Mouse (Mus musculus) MEL-GATA-1-ER (cell line): ENCODE measurements around the gene Icosl.
A peak's percentile ranks its signal among the peaks of the same experiment; 100 is the strongest.
"Not testable (repeated sequence)": the region's sequence is repeated elsewhere in the genome, so short reads cannot be mapped to it uniquely, and the experiment has no call there.

Experiments
- DNase-seq: peaks from one replicate; pipeline ENCODE4 v3.0.0-alpha.2; 2012; ENCODE audit warnings: low read depth; ENCODE audit errors: extremely low read depth

The Icosl gene

DNA sequence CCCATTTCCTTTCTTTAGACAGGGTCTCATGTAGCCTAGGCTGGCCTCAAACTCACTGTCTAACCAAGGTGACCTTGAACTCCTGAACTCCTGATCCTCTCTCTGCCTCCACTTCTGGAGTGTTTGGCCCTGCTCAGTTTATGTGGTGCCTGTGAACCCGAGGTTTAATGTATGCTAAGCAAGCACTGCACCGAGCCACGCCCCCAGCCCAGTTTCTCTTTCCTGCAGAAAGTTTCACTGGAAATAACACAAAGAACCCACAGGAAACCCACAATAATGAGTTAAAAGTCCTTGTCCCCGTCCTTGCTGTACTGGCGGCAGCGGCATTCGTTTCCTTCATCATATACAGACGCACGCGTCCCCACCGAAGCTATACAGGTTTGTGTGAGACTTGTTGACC lies 5.9 kb downstream of the Icosl start:
- no peak for DNase-seq

DNA sequence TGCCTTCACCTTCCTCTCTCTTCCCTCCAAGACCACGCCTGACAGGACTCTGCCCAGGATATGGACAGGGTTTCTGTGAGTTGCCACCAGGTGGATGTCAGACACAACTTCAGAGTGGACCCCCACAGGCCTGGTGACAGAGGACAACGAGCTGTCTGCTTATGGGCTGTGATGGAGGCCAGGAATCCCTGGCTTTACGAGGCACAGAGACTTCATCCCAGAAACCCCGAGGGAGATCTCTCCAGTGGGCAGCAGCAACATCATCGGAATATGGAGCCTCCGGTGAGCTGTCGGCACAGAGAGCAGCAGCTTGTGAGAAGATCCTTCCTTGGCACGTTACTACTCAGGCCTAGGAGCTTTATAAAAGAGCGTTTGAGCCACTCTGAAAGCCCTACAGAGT lies 8.8 kb downstream of the Icosl start:
- no peak for DNase-seq

- DNase-seq, result no peak
Observed at GRCm38 (mm10) chr10:78078276-78078675, 9.2 kb downstream of the Icosl start.

GRCm38 (mm10) chr10:78079955-78080591 lies 11.0 kb downstream of the Icosl start:
- no peak for DNase-seq

DNA sequence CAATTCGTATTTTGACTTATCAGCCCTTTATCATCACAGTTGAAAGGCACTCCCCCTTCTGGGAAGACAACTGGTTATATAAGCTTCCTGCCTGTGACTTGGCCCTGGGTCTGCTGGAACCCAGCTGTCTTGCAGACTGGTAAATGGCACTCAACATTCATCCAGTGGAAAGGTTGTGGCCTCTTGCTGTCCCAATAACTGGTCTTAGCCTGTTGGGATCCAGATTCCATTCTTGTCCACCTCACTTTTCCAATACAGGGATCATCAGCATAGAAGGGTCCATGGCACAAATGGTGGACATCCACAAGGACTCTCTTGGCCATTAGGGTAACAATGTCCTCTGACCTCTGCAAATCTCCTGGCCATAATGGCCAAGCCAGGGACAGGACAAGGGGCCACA lies 15.0 kb downstream of the Icosl start:
- DNase-seq, result no peak

DNA sequence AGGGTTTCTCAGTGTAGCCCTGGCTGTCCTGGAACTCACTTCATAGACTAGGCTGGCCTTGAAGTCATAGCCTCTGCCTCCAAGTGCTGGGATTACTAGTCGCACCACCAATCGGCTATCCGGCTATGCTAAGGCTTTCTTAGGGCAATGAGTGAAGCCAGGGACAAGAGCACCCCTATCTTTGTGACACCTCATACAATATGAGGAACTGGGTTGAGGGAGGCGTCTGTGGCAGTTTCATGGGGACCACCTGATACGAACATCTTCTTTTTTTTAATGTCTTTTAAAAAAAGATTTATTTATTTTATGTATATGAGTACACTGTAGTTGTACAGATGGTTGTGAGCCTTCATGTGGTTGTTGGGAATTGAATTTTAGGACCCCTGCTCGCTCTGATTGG lies 16.6 kb downstream of the Icosl start:
- no peak for DNase-seq

GRCm38 (mm10) chr10:78086444-78087061 lies 17.5 kb downstream of the Icosl start:
- DNase-seq, result no peak

DNA sequence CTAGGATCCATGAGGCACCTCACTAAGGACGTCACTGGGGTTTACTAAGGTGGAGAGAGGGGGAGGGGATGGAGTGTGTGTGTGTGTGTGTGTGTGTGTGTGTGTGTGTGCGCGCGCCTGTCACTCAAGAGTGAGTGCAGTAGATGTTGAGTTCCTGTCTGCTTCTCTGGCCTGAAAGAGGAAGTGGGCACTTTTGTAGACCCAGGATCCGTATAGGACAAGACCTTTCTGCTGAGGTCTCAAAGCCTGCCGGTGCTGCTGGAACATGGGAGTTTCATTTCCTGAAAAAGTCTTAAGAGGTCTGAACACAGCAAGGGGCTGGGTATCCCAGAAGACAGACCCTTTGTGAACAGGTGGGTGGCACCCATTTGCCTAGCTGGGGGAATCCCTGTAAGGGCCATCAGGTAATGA lies 18.0 kb downstream of the Icosl start:
- peak; percentile 54 for DNase-seq

DNA sequence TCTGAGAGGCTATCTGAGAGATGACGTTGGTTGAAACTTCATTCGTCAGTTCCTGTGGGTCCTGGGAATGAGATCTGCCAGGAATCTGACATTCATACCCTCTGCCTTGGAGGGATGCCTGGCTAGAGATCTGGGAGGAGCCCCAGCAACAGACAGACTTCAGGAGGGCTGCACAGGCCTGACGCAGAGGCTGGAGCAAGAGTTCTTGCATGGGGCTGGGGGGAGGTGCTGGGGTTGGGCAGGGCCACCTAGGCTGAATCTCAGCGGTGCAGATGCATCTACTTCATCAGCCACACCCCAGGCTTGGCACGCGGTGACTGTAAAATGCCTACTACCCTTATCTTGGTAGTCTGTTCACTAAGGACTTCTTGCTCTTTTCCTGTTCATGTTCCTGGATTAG lies 21.1 kb downstream of the Icosl start:
- DNase-seq, result no peak

- no peak for DNase-seq
Observed at GRCm38 (mm10) chr10:78090706-78091491, 21.8 kb downstream of the Icosl start.

DNA sequence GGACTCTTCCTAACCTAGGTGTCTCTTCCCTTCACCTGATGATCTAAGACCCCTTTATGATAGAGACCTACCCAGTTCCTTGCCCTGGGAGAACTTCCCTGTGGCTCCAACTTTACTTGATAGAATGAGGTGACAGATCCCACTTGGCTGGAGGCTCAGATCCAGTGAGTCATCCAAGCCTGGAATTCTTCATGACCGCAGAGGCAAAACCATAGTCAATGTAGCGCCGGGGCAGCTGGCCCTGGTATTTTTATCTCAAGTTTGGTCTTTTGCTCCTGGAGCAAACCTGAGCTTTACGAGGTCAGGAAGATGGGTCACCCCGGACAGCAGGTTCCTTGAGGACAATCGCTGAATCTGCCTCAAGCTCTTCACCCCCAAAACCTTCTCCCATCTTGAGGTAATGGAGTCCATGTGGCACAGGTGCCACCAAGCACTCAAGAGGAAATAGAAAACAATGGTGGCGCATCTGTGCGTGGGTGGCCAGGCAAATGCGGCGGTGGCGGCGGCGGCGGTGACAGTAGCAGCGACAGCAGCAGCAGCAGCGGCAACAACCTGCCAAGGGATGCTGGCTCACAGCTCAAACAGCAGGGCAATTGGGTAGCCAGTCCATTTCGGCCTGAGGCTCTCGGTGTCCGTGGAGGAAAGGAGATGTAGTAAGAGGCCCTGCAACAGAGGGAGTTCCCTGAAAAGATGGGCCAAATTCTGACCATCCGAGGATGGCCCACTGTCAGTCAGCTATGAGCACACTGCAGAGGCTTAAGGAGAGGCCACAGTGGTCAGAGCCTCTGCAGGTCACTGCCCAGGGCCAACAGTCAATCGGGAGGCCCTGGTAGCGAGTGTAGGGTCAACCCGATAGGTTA lies 23.0 kb downstream of the Icosl start:
- DNase-seq, result no peak

DNA sequence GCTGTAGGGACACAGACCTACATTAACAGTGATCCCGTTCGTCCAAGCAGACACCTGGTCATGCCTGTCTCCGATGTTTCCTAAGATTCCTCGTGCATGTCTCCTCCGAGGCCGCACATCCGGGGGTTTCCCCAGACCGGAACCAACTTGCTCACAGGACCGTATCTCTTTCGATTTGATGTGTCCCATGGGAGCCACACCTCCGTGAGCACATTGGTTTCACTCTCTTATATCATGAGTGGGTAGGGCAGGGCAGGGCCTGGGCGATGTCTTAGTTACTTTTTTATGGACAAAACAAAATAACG lies 23.6 kb downstream of the Icosl start:
- DNase-seq, result no peak

- DNase-seq, result no peak
Observed at GRCm38 (mm10) chr10:78095221-78095620, 26.1 kb downstream of the Icosl start.

DNA sequence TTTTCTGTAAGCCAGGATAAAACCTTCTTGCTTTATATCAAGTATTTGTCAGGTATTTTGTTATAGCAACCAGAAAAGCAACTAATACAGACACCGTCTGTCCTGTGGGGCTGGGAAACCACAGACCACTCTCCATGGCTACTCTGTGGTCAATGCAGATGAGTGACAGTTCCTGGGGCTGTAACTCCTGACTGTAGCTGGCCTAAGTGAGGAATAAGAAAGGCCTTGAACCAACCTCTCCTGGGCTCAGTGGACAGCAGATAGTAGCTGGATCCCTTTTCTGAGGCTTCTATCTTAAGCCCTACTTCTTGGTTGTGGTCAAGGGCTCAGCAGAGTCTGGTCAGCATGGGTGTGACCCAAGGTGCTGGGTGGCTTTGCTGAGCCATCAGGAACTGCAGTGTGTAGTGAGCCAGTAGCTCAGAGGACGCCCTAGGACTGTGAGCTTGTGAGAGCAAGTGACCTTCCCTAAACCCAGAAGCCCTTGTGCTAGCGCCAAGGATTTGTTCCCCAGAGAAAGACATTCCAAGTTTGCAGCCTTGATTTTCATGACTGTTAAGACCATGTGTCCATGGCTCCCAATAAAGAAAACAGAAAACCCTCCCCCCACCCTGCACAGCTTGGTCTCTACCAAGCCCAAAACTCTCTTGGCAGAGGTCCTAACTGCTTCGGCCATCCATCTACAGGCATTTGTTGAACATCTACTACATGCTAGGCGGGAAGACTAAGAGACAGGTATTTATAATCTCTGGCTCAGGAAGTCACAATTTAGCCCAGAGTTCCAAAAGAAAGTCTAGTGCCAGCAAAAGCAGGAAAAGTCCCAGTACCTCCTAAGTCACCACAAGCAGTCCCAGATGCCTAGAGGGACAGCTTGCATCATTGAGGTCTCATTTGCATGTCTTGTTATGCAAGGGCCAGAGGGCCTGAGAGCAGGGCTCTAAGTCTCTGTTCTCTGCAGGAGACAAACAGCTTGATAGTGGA lies 27.1 kb downstream of the Icosl start:
- DNase-seq, result no peak

- not testable (repeated sequence) for DNase-seq
Observed at GRCm38 (mm10) chr10:78099860-78100259, 30.8 kb downstream of the Icosl start.

DNA sequence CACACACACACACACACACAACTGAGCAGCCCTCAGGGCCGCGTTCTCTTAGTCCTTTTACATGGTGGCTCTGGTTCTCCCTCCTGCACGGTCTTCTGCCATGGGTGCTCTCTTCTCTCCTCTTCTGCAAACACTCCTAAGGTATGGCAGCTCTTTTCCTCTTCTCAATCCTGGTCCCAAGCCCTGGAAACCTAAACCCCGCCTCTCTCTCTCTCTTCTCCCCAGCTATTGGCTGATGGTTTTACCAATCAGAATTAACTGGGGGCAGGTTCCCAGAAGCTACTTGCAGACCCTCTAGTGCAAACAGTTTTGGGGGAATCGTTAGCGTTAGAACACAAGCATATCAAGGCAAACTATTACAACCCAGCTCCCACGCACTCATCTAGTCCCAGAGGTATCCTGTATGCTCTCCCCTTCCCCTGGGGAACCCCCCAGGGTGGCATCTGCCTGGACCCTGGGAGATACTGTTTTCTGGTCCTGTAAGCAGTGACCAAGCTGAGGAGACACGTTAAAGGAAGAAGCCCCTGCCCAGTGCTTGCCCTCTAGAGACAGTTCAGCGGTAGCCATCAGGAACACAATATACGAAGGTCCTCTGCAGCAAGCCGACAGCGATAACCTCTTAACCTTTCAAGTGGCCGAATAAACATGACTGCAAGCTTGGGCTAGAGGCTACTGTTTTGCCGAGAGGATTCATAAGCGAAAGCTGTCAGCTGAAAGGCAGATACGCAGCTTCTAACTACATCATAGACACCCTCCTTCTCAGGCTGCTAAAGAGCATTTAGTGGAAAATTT lies 32.1 kb downstream of the Icosl start:
- no peak for DNase-seq

GRCm38 (mm10) chr10:78104555-78105490 lies 35.7 kb downstream of the Icosl start:
- DNase-seq, result no peak

GRCm38 (mm10) chr10:78105548-78105947 lies 36.4 kb downstream of the Icosl start:
- DNase-seq, result no peak
